Mouse (Mus musculus): Measurements from ENCODE around the gene Gm17617. TPM values are rescaled to one million over a fixed set of nuclear protein-coding genes. Genes with fewer than 3 reads are reported as not detected.
"Not testable (repeated sequence)": the region's sequence is repeated elsewhere in the genome, so short reads cannot be mapped to it uniquely, and the experiment has no call there.

Gm17617 gene
- polyA plus RNA-seq, 2 experiments from 2014 or later: not detected

DNA sequence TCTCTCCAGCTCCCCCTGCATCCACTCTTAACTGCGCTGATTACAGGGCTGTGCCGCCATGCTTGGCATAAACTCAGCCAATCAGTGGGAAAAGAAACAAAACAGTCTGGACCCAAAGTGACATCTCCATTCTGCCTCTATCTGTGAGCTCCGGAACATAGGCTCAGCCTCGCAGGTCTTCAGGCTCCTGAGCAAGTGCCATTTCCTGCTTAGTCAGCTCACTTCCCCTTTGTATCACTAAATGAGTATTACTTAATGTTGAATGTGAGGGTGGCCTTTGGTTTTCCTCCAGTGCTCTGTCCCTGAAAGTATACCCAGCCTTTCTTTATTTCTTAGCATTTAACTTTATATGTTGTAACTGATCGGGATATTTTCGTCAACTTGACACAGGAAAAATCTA lies 8.4 kb downstream of the Gm17617 start:
- no peak for ATAC-seq

DNA sequence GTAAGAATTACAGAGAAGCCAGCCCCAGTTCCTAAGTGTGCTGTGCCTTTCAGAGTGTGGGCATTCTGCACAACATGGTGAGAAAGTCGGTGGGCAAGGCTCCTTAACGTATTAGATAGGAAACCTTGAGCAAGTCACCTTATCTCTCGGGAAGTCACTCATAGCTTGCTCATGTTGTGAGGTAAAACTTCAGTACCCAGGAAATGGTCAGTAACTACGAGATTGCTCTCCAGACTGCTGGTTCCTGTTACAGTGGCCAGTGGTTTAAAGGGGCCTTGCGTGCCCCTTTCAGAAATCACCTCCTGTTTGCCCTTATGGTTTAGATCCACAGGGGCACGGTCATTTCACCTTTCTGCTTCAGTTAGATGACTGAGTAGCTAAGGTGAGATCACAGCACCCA lies 19.0 kb downstream of the Gm17617 start:
- ATAC-seq: no peak

DNA sequence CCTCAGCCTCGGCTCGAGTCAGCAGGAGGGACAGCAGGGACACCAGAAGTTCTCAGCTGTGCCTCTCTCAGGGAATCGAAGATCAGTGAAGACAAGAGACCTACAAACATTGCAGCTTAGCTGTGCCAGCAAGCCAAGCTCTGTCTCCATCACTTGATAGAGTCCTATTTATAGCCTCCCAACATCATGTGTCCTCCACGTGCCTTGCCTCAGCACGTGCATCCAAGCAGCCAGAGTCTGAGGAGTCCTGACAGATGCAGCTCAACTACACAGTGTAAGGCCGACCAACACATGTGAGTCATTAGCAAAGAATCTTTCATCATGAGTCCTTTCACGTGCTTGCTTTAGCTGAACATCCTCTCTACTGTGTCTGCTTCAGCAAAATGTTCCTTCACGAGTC lies 25.7 kb downstream of the Gm17617 start:
- ATAC-seq: no peak

DNA sequence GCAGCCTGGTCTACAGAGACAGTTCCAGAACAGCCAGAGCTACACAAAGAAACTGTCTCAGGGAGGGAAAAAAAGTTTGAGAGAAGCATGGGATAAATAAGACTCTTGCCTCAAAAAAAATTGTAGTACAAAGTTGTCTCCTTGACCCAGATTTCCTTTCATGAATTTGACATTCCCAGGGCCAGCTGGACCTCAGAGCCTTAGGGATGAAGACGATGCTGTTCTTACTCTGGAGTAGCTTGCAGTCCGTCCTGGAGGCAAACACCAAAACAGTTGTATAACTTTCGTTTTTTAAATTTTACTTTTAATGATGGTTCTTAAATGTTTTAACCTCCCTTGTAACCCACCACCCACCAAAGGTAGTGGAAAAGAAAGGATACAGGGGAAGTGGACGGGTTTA lies 26.2 kb downstream of the Gm17617 start:
- no peak for ATAC-seq

DNA sequence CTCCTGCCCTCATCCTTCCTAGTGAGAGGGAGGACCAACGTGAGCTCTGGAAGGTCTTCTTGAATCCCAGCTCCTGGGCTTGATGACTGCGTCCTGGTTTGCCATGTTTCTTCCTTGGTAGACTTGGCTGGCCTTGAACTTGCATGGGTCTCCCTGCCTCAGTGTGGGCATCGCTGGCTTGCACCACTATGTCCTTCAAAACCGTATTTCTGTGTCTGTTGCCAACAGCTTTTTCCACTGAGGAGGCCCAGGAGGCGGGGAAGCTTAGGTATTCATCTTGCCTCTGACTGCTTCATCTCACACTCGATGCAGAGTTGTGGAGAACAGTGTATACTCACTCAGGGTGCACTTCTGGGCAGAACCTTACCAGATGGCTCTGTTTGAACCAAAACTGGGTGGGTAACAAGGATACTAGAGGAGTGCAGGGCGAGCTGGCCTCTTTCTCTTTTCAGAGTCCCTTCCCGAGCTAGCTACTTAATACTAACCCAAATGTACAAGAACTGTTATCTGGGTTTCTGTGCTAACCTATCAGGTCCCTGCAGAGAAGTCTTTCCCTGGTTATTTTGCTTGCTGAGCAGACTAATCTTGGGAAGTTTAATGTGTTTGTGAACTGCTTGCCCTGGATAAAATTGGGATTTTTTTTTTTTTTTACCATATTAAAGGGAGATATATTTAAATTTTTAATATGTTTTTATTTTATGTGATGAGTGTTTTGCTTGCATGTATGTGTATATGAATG lies 27.2 kb downstream of the Gm17617 start:
- ATAC-seq: no peak

DNA sequence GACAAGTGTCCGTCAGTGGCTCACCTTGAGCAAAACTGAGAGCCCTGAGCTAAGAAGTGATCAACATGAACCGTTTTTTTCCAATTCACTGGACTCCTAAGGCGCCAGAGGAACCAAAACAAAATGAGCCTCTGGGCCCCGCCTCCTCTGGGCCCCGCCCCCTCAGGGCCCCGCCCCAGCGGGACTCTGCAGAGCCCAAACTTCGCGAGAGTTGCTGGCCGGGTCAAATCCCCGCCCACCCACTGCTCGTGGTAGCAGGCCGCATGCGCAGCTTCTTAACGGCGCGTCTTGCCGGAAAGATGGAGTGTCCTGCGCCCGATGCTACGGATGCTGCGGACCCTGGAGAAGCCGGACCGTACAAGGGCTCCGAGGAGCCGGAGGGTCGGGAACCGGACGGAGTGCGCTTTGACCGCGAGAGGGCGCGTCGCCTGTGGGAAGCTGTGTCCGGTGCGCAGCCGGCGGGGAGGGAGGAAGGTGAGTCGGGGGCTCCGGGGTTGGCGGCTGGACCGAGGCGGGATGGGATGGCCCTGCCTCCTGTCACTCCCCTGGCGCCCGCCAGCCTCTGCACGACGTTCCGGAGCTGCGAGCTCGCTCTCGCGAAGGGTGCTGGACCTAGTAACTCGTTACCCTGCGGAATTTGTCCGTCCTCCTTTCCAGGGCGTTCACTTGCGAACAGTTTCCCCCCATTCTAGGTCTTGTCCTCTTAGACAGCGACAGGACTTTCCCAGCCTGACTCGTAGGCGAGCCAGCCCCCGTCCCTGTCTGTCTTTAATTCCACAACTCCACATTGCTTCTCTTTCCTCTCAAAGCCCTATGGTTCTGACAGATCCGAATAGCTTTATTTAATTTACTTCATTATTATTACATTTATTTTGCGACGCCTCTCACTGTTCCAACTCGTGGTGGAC lies 28.0 kb downstream of the Gm17617 start, which contains the start of gene Zfp346:
TSS of gene Zfp346 (plus strand) at position 267 of the 908 bp plus-strand sequence.
- ATAC-seq: peak; percentile 92

DNA sequence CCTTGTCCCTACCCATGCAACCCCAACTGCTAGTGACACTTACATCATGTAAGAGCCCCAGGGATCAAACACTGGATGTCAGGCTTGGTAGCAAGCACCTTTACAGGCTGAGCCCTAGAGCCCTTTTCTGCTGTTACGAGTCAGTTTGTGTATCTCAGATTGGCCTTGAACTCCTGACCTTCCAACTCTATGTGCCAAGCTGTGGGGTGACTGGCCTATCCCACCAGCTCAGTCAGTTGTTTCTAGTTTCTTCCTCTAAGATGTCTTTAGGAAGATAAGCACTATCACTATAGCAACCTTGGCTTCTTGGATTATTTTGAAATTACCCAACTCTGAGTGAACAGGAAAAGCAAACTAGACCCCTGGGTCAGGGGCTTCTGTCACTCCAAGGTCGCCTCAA lies 30.0 kb downstream of the Gm17617 start:
- no peak for ATAC-seq

DNA sequence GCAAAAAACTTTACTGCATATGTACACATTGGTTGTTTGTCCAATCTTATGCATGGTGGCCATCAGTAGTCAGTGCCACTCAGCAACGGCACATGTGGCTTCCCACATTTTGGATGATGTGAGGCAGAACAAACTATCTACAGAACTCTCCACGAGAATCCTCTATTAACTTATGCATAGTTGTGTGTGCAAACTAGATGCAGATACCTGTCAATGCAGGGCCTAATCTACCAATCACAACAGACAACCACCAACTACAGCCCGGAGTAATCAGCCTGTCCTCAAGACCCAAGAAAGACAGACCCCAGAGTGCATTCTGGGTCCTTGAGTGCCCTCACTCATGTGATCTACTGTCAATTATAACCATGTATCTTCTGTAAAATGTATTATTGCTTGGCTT lies 31.0 kb downstream of the Gm17617 start:
- no peak for ATAC-seq

DNA sequence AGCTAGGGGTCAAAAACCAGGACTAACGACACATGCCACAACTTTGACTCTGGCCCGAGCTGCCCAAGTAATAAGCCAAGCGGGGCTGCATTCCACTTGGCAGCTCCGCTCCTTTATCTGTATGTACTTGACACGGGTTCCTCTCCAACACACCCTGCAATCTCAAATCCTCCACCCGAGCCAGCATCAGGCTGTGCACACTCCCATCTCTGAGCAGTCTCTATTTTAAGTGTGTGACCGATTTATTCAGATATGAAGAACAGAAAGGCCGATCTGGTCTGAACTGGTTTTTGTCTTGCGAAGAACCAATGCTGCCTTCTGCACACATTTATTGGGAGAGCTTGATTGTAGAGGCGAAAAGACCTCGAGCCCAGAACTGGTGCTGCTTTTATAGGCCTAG lies 31.7 kb downstream of the Gm17617 start:
- no peak for ATAC-seq

DNA sequence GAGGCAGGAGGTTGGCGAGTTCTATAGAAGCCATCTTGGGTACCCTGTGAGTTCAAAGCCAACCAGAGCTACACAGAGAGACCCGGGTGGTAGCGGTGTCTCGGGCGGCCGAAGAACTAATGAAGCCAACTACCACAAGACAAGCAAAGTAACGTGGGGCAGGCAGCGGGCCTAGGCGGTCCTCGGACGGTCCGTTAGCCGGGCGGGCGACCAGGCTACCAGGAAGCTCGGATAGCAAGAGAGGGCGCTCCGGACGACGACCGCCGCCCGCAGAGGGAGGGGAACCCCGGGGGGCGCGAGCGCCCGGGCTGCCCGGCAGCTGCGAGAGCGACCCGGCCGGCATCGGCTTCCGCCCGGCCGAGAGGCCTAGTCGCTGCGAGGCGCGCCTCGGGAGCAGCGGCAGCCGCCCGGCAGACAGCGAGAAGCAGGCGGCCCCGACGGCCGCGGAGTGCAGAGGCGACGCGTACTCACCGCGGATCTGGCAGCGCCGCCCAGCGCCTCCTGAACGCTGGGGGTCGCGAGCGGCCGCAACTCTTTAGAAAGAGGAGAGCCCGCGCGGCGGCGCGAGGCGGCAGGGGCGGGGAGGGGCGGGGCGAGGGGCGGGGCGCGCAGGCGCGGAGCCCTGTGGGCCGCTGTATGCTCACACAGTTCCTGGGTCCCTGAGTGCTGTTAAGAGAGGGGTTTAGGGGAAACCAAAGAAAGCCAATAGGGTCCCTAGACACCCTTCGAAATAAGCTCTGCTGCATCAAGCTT lies 33.4 kb downstream of the Gm17617 start, which contains the start of gene Uimc1:
TSS of gene Uimc1 (minus strand) at position 575 of the 753 bp plus-strand sequence.
- peak; percentile 71 for ATAC-seq

DNA sequence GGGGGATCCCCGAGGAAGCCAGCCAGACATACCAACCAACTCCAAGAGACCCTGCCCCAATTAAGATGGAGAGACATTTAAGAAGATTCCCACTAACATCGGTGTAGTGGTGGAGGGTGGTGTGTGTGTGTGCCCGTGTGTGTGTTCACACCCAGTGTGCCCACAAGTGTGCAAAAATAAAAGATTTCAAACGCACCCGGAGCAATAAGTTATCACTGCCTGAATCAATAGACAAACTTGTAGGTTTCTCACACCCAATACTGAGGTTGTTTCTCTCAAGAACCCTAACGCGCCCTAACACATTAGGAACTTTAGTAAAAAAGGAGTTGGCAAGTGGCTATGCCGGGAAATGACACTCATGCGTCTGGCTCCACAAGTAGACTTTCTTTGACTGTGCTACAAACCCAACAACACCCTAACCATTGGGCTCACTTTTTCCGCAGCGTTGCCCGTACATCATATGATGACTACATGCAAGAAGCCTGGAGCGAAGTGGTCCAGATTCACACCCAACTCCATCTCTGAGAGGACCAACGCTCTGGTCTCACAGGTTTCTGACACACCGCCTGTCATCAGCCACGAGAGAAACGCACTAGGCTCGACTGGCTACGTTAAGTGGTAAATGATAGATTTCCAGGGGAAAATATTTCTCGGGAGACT lies 34.2 kb downstream of the Gm17617 start:
- ATAC-seq: peak; percentile 55

DNA sequence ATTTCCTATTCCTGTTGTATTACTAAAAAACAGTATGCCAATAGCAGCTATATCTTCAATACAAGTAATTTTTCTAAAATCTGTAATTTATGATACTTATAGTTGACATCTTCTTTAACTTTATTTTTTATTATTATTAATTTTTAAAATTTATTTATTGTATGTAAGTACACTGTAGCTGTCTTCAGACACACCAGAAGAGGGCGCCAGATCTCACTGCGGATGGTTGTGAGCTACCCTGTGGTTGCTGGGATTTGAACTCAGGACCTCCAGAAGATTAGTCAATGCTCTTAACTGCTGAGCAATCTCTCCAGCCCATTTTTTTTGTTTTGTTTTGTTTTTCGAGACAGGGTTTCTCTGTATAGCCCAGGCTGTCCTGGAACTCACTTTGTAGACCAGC lies 35.5 kb downstream of the Gm17617 start:
- not testable (repeated sequence) for ATAC-seq

DNA sequence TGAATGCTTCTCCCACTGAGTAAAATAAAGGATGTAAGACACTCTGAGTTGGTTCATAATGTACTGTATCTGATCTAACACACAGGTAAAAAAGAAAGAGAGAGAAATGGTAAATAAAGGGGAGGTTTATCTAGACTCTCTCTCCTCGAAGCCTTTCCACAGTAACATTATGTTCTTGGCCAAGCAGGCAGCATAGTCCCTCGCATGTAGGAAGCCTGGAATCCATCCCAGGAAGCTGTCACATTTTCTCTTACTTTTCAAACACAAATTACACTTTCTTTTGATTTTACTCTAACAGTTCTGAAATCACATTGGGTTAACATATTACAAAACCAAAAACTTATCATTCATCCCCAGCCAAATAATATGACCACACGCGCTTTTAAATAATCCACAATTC lies 40.8 kb downstream of the Gm17617 start:
- ATAC-seq: no peak

Other genes with a start within 250 kb of the Gm17617 start
- under 1 TPM in 1 of 2 experiments, not detected in 1; 0.46 TPM for gene Unc5a, start 184.1 kb downstream of the Gm17617 start, polyA plus RNA-seq (2017; shearing (Covaris generic))
- 1 to 10 TPM in 1 of 2 experiments, under 1 TPM in 1; 0.50 to 1.8 TPM for gene Hk3, start 112.2 kb downstream of the Gm17617 start, polyA plus RNA-seq (2017; shearing (Covaris generic))
- gene Uimc1, start 33.2 kb downstream of the Gm17617 start, polyA plus RNA-seq (2017; shearing (Covaris generic)): 100 to 1,000 TPM in 1 of 2 experiments, 10 to 100 TPM in 1; 90.1 to 100 TPM
- gene Zfp346, start 28.2 kb downstream of the Gm17617 start, polyA plus RNA-seq (2017; shearing (Covaris generic)): 10 to 100 TPM; 16.3 to 20.1 TPM
- gene Fgfr4, start 19.1 kb upstream of the Gm17617 start, polyA plus RNA-seq (2017; shearing (Covaris generic)): not detected
- gene Nsd1, start 76.2 kb upstream of the Gm17617 start, polyA plus RNA-seq (2017; shearing (Covaris generic)): 10 to 100 TPM; 63.0 to 64.6 TPM
- gene Prelid1, start 187.0 kb upstream of the Gm17617 start, polyA plus RNA-seq (2017; shearing (Covaris generic)): 100 to 1,000 TPM; 207 to 213 TPM
- gene Rab24, start 188.4 kb upstream of the Gm17617 start, polyA plus RNA-seq (2017; shearing (Covaris generic)): 10 to 100 TPM in 1 of 2 experiments, 1 to 10 TPM in 1; 7.1 to 14.0 TPM
- gene Mxd3, start 196.3 kb upstream of the Gm17617 start, polyA plus RNA-seq (2017; shearing (Covaris generic)): 1 to 10 TPM; 3.4 to 6.1 TPM
- gene Lman2, start 229.2 kb upstream of the Gm17617 start, polyA plus RNA-seq (2017; shearing (Covaris generic)): 10 to 100 TPM; 59.0 to 66.4 TPM
- 10 to 100 TPM; 71.0 to 88.5 TPM for gene Rgs14, start 236.2 kb upstream of the Gm17617 start, polyA plus RNA-seq (2017; shearing (Covaris generic))